Mouse (Mus musculus): ENCODE data around the gene Ndc80. TPM values are rescaled to one million over a fixed set of nuclear protein-coding genes. Genes with fewer than 3 reads are reported as not detected.
A peak's percentile ranks its signal among the peaks of the same experiment; 100 is the strongest.
"Not testable (repeated sequence)": the region's sequence is repeated elsewhere in the genome, so short reads cannot be mapped to it uniquely, and the experiment has no call there.

Gene Ndc80
- polyA plus RNA-seq, 1 experiment from 2014 or later: 45.6 TPM

DNA sequence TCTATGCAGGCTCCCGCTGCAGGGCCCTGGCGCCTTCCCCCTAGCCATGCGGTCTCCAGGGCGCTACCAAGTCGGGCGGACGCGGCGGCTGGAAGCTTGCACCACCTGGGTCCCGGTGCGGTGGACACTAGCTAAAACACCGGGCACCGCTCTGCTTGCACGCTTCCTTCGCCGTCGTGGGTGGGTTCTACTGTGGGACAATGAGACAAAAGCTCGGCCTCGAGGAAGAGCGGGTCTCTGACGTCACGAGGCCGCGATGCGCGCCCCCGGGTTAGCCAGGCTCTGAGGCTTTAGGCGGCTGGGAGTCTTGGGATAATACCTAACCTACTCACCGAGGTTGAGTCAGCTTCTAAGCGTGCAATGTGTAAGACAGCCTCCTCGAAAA, 51.0 kb downstream of the Ndc80 start:
- Histone ChIP-seq H3K9me3 (no peaks in the 10 kb centered on the region), H3K27me3 (no peaks in the 10 kb centered on the region), H3K4me2 (replicated peaks) (peak overlapping the region; percentile 86), H3K27ac (peak overlapping the region; percentile 99), H3K4me1 (peaks cover 17% of the 10 kb centered on the region), H3K9ac (peak overlapping the region; percentile 92), H3K4me3 (peak overlapping the region; percentile 90), H3K36me3 (no peaks in the 10 kb centered on the region)
- under 1% methylated on average over 31 of the region's 31 CpGs for WGBS
- ATAC-seq (ENCODE audit: low FRiP score, low read depth): peak; percentile 69

DNA sequence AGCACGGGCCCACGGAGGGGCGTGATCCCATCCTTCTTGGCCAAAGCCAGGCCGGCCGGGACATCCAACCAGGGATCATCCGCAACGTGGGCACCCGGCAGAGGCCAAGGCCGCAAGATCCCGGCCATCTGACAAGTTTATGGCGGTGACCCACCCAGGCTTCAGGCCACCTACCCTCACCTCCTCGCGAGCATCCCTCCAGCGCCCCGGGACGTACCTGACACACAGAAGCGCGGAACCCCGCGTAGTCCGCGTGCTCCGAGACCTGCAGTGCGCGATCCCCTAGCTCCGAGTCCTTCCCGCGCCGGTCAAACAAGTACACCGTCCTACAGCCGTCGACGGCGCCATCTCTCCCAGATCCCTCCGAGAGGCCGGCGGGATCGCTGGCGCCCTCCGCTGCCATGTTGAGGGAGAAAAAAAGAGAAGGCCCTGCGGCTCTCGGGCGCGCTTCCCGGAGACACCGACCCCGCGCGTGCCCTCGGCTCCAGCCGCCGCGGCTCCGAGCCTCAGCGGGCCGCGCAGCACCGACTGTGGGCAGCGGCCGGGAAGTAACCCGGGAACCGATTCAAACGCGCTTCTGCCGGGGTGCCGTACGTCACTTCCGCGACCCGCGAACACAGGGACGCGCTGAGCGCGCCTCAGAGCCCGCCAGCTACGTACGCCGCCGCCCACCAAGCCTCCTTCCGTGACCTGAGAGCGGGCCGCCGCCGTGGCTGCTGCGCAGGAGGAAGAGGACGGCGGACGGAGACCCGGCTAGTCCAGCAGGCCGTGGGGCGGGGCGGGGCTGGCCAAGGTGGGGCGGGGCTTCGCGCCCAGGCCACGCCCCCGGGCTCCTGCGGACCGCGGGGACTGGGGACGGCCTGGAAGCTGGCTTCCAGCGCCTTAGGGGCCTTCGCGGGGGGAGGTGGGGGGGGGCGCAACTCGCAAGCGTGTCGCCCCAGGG, 51.6 kb downstream of the Ndc80 start, which contains the start of gene Smchd1:
Gene Smchd1 (minus strand): TSS at position 582 of the 943 bp plus-strand sequence.
- Histone ChIP-seq H3K4me2 (replicated peaks) (peak within 1 kb of the TSS; percentile 86), H3K27me3 (no peaks in the 10 kb centered on the region), H3K36me3 (no peaks in the 10 kb centered on the region), H3K4me1 (peaks cover 17% of the 10 kb centered on the region), H3K9ac (peak within 1 kb of the TSS; percentile 92), H3K4me3 (peak within 1 kb of the TSS; percentile 90), H3K9me3 (no peaks in the 10 kb centered on the region), H3K27ac (peak within 1 kb of the TSS; percentile 99)
- peak; percentile 95 for ATAC-seq (ENCODE audit: low FRiP score, low read depth)
- WGBS: under 1% methylated on average over 95 of the region's 109 CpGs

DNA sequence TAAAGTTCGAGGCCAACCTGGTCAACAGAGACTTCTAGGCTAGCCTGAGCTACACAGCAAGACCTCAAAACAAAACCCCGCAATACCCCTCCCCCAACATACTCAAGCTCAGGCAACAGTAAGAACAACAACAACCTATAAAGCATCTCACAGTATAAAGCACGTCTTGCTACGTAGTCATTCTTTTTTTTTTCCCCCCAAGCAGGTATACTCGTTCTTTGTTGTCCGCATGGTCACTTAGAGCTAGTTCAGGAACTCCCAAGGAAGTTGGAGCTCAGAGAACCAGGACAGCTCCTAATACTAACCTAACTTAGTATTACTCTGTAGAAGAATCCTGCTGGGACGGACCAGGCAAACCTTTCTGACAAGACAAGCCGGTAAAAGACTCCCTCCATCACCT, 52.5 kb downstream of the Ndc80 start:
- Histone ChIP-seq H3K9ac (peak overlapping the region; percentile 92), H3K27ac (no peak overlapping the region; the same call in 1 of the 2 replicates), H3K4me3 (peak overlapping the region; percentile 90), H3K9me3 (no peaks in the 10 kb centered on the region), H3K4me1 (peaks cover 14% of the 10 kb centered on the region), H3K4me2 (replicated peaks) (peak overlapping the region; percentile 86), H3K27me3 (no peaks in the 10 kb centered on the region), H3K36me3 (no peaks in the 10 kb centered on the region)
- 18% methylated on average over 8 of the region's 8 CpGs for WGBS
- ATAC-seq (ENCODE audit: low FRiP score, low read depth): no peak

DNA sequence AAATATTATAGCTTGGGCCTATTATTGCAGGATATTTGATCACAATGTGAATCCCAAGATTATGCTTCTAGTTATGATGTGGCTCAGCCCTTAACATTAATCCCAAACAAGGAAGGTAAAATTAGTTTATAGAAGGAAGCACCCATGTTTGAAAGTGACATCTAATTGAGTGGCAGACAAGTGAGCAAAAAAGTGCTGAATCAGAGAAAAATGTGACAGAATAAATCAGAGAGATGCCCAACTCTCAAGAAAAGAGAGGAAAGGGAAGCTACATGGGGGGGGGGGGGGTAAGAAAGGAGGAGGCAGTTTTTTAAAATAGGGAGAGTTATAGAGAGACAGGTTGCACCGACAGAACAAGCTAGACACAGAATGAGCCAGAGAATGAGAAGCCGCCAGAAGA, 55.4 kb downstream of the Ndc80 start:
- ATAC-seq (ENCODE audit: low FRiP score, low read depth): no peak
- WGBS: 85% methylated on average over 2 of the region's 2 CpGs
- H3K36me3 ChIP-seq: no peaks in the 10 kb centered on the region
- H3K27me3 ChIP-seq: no peaks in the 10 kb centered on the region
- no peak overlapping the region for H3K4me3 ChIP-seq
- H3K4me1 ChIP-seq: peaks cover 8% of the 10 kb centered on the region
- H3K9ac ChIP-seq: no peak overlapping the region
- H3K4me2 ChIP-seq (replicated peaks): no peak overlapping the region
- no peak overlapping the region for H3K27ac ChIP-seq
- H3K9me3 ChIP-seq: no peaks in the 10 kb centered on the region

DNA sequence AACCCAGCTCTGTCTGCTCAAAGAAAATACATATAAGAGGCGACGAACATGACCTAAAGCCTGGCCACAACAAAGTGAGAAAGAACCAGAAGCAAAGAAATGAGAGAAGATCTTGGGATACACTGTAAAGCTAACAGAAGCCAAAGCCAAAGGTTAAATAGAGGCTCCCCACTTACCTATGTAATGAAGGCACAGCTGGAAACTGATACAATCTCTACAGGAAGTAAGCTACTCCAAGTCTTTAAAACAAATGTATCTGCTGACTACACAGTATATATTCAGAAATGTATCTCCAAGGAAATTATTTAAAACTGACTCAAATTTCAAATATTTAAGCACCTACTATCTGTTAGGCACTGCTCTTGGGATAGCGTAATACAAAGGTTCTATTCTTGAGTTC, 66.3 kb downstream of the Ndc80 start:
- Histone ChIP-seq H3K27ac (no peak overlapping the region), H3K36me3 (peaks cover 66% of the 10 kb centered on the region), H3K4me1 (no peaks in the 10 kb centered on the region), H3K9me3 (no peaks in the 10 kb centered on the region), H3K27me3 (no peaks in the 10 kb centered on the region), H3K4me3 (no peak overlapping the region), H3K9ac (no peak overlapping the region), H3K4me2 (replicated peaks) (no peak overlapping the region)
- ATAC-seq (ENCODE audit: low FRiP score, low read depth): no peak
- 98% methylated on average over 3 of the region's 3 CpGs for WGBS

DNA sequence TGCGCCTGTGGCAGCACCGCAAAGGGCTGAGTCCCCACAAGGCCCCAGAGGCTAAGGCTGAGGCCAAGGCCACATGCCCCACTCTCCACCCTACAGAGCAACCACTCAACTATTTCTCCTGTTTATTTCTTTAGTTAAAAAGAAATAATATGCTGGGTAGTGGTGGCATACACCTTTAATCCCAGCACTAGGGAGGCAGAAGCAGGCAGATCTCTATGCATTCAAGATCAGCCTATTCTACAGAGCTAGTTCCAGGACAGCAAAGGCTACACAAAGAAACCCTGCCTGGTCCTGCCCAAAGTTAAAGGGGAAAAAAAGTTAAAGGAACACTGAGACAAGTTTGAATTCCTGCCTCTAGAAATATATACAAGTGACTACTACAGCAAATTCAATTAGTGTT, 66.8 kb downstream of the Ndc80 start, which contains the start of gene Gm4707:
Gene Gm4707 (minus strand): TSS at position 101 of the 400 bp plus-strand sequence.
- H3K4me3 ChIP-seq: no peak within 1 kb of the TSS
- no peak within 1 kb of the TSS for H3K4me2 ChIP-seq (replicated peaks)
- no peaks in the 10 kb centered on the region for H3K4me1 ChIP-seq
- H3K36me3 ChIP-seq: peaks cover 69% of the 10 kb centered on the region
- 97% methylated on average over 2 of the region's 2 CpGs for WGBS
- H3K27me3 ChIP-seq: no peaks in the 10 kb centered on the region
- H3K9ac ChIP-seq: no peak within 1 kb of the TSS
- no peaks in the 10 kb centered on the region for H3K9me3 ChIP-seq
- H3K27ac ChIP-seq: no peak within 1 kb of the TSS
- no peak for ATAC-seq (ENCODE audit: low FRiP score, low read depth)

DNA sequence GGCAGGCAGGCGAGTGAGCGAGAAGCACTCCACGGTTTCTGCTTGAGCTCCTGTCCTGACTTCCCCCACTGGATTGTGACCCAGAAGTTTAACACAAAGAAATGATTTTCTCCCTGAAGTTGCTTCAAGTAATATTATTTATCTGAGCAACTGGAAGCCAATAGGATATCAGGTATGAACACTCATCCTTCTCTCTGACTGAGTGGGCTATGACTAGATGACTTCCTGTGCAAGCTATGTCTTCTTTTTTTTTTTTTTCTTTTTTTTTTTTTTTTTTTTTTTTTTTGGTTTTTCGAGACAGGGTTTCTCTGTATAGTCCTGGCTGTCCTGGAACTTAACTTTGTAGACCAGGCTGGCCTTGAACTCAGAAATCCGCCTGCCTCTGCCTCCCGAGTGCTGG, 69.3 kb downstream of the Ndc80 start:
- H3K4me2 ChIP-seq (replicated peaks); H3K4me1 ChIP-seq; H3K4me3 ChIP-seq; H3K27me3 ChIP-seq; H3K9me3 ChIP-seq; H3K9ac ChIP-seq; H3K27ac ChIP-seq; ATAC-seq (ENCODE audit: low FRiP score, low read depth): not testable (repeated sequence)
- H3K36me3 ChIP-seq: peaks cover 57% of the 10 kb centered on the region
- WGBS: 95% methylated on average over 6 of the region's 6 CpGs

Other genes with a start within 250 kb of the Ndc80 start
- gene Emilin2, start 214.9 kb downstream of the Ndc80 start, polyA plus RNA-seq (2015; fragmentation: Nextera tagmentation; extraction: Ambion mirVana): 18.6 and 19.1 TPM in 2 replicates
- 5.8 and 7.4 TPM in 2 replicates for gene Gm4707, start 66.9 kb downstream of the Ndc80 start, polyA plus RNA-seq (2015; fragmentation: Nextera tagmentation; extraction: Ambion mirVana)
- 72.3 and 81.5 TPM in 2 replicates for gene Smchd1, start 51.5 kb downstream of the Ndc80 start, polyA plus RNA-seq (2015; fragmentation: Nextera tagmentation; extraction: Ambion mirVana)
- gene Spdya, start 25.2 kb upstream of the Ndc80 start, polyA plus RNA-seq (2015; fragmentation: Nextera tagmentation; extraction: Ambion mirVana): 1.4 and 1.5 TPM in 2 replicates
- gene Wdr43, start 89.0 kb upstream of the Ndc80 start, polyA plus RNA-seq (2015; fragmentation: Nextera tagmentation; extraction: Ambion mirVana): 75.9 and 82.1 TPM in 2 replicates
- 0.06 TPM in 1 of 2 replicates, not detected in the other for gene Togaram2, start 146.4 kb upstream of the Ndc80 start, polyA plus RNA-seq (2015; fragmentation: Nextera tagmentation; extraction: Ambion mirVana)
- gene Pcare, start 226.0 kb upstream of the Ndc80 start, polyA plus RNA-seq (2015; fragmentation: Nextera tagmentation; extraction: Ambion mirVana): not detected in 2 replicates
- 6.0 and 7.5 TPM in 2 replicates for gene Clip4, start 241.6 kb upstream of the Ndc80 start, polyA plus RNA-seq (2015; fragmentation: Nextera tagmentation; extraction: Ambion mirVana)

Data from limb, embryonic 13.5 days (tissue).